Mouse (Mus musculus) central nervous system, embryonic 14 days (tissue): ENCODE data around the gene Mgam. TPM values are rescaled to one million over a fixed set of nuclear protein-coding genes. Genes with fewer than 3 reads are reported as not detected.

Experiments used
- polyA plus RNA-seq: library from polyadenylated mRNA; depleted of rRNA; stranded (reverse); fragments of >200 nt; gene quantifications from 2 replicates; pipeline ENCODE4 v1.2.3, GENCODE M21; 2012; rRNA removed

Mgam gene
- 0.05 and 0.10 TPM in 2 replicates for polyA plus RNA-seq

DNA sequence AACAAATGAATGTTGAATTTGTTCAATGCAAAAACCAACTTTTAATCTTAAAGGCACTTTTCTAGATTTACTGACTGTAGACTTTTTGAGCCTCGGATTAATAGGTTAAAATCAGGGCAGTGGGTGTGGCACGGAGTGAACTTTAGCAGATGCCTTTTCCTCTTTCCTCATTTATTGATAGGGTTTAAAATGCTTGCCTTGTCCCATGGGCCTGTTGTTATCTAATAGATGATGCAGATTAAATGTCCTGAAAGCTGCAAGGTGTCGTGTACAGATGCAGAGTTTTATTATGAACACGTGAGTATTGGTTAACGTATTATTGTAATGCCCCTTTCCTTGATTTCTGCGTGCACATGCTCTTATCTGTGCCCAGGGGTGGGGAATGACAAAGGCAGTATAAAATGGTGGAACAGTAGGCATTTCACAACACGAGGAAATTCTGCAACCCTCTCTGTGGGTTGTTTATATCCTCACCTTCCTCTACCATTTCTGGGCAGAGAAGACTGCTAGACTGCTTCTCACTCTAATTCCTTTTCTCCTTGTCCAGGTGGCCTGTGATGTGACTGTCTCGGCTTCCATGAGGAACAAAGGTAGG is at the start of gene Mgam:
Gene Mgam (plus strand): TSS at position 426 of the 595 bp plus-strand sequence.

DNA sequence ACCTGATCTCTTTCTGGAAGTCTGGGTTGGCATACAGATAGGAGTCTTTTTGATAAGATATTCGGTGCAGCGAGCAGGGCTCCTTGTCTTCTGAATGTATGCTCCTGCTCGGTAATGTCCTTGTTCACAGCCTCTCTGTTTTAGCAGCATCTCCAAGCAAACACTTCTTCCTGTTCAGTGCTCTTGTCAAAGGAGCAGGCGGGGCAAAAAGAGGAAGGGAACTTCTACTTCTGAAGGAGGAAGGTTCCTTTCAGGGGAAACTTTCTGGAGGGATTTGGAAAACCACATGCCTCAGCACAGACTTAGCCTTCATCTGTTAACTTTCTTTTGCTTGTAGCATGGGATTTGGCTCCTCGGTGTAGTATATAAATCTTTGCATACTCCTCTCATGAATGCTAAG is 43.0 kb upstream of the Mgam start, which contains the start of gene Clec5a:
Gene Clec5a (minus strand): TSS at position 177 of the 400 bp plus-strand sequence.

DNA sequence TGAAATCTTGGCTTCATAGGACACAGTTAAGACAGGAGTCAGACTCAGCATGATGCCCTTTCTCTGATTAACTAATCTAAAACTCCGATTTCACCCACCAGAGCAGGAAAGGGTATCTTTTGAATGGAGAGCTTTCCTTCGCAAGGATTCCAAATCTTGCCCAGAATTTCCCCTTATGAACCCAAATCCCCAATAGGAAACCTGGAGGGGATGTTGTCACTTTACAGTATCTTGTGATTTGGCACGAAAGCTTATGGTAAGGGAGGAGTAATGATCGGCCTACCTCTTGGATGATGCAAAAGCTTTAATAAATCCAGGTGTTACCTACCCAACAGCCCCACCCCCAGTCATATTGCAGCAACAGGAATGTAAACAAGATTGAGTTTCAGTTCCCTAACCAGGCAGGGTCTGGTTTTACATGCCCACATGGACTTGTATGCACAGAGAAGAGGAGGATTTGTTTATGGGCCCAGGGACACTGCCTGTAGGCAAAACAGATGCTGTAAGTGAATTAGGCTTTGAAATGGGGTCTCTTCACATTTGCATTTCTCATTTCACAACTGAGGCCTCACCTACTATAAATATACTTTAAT is 15.3 kb upstream of the Mgam start, which contains the start of gene Tas2r138:
Gene Tas2r138 (minus strand): TSS at position 51 of the 593 bp plus-strand sequence.

Other genes with a start within 250 kb of the Mgam start
- gene E330009J07Rik, start 192.7 kb upstream of the Mgam start, polyA plus RNA-seq, result 18.8 and 28.8 TPM in 2 replicates
- 0.11 and 0.13 TPM in 2 replicates for gene Wee2, start 189.7 kb upstream of the Mgam start, polyA plus RNA-seq
- 100 and 110 TPM in 2 replicates for gene Ssbp1, start 157.5 kb upstream of the Mgam start, polyA plus RNA-seq
- gene Tas2r137, start 137.6 kb upstream of the Mgam start, polyA plus RNA-seq, result 0.20 and 0.33 TPM in 2 replicates
- gene Tas2r108, start 135.3 kb upstream of the Mgam start, polyA plus RNA-seq, result 0.44 and 0.63 TPM in 2 replicates
- 0.14 TPM in 1 of 2 replicates, not detected in the other for gene Prss37, start 109.3 kb upstream of the Mgam start, polyA plus RNA-seq
- not detected in 2 replicates for gene Olfr461, start 73.8 kb upstream of the Mgam start, polyA plus RNA-seq
- gene Olfr460, start 59.3 kb upstream of the Mgam start, polyA plus RNA-seq, result 0.16 and 0.18 TPM in 2 replicates
- gene Clec5a, start 43.0 kb upstream of the Mgam start, polyA plus RNA-seq, result 0.84 and 0.91 TPM in 2 replicates
- gene Tas2r138, start 15.5 kb upstream of the Mgam start, polyA plus RNA-seq, result not detected in 2 replicates